Mouse (Mus musculus) G1E (cell line): ENCODE results near the gene Tbx19. TPM values are rescaled to one million over a fixed set of nuclear protein-coding genes. Genes with fewer than 3 reads are reported as not detected.

Source experiments
- ATAC-seq: 2 replicates; pipeline ENCODE4 v1.8.0; 2016; ENCODE audit warnings: mild to moderate bottlenecking; ENCODE audit not compliant: insufficient number of reproducible peaks, poor library complexity, low FRiP score, severe bottlenecking; ENCODE audit errors: extremely low read depth
- DNase-seq: peaks from one replicate; pipeline ENCODE4 v3.0.0; 2012; ENCODE audit warnings: low spot score
- H3K27me3 ChIP-seq: 2 replicates; pipeline ENCODE4 v1.6.1; 2012; ENCODE audit warnings: mild to moderate bottlenecking, low read length, inconsistent platforms; ENCODE audit not compliant: insufficient read depth
- H3K36me3 ChIP-seq: replicated peaks from 2 replicates; pipeline ENCODE3; 2012; ENCODE audit warnings: mild to moderate bottlenecking, inconsistent platforms
- H3K4me1 ChIP-seq: 2 replicates; pipeline ENCODE4 v1.6.1; 2012; ENCODE audit warnings: low read depth, low read length, inconsistent platforms, mixed read lengths; ENCODE audit not compliant: insufficient read depth
- H3K4me3 ChIP-seq: 2 replicates; pipeline ENCODE4 v1.5.1; 2012; ENCODE audit warnings: low read depth, mild to moderate bottlenecking, inconsistent platforms, low read length, moderate library complexity, mixed read lengths
- H3K9me3 ChIP-seq: replicated peaks from 2 replicates; pipeline ENCODE4 v1.6.1; 2012; ENCODE audit warnings: inconsistent platforms
- CTCF ChIP-seq: IDR thresholded peaks from 2 replicates; pipeline ENCODE4 v1.5.1; 2012; ENCODE audit warnings: low read depth, low read length, inconsistent platforms, mixed read lengths
- GATA1 ChIP-seq: IDR thresholded peaks from 2 replicates; pipeline ENCODE4 v1.6.1; 2012; ENCODE audit warnings: borderline replicate concordance, low read length, inconsistent platforms, mixed read lengths
- GATA2 ChIP-seq: IDR thresholded peaks from 2 replicates; pipeline ENCODE4 v1.6.1; 2012; ENCODE audit warnings: low read depth, low read length, inconsistent platforms, borderline replicate concordance
- POLR2AphosphoS5 ChIP-seq: IDR thresholded peaks from 2 replicates; pipeline ENCODE4 v1.6.1; 2012; ENCODE audit warnings: low read depth, low read length, inconsistent platforms; ENCODE audit not compliant: insufficient replicate concordance
- TAL1 ChIP-seq: conservative IDR thresholded peaks from 2 replicates; pipeline ENCODE4 v1.6.1; 2012; ENCODE audit warnings: low read depth, low read length, inconsistent platforms, mixed read lengths
- polyA plus RNA-seq: library from polyadenylated mRNA; stranded (reverse); fragments of >175 nt; gene quantifications from 2 replicates; pipeline ENCODE4 v1.2.3, GENCODE M21; 2012
- total RNA-seq, 2 experiments: library from RNA; stranded (forward) in 1 of 2; stranded (reverse) in 1 of 2; fragments of 200-1000 nt in 1 of 2; fragments of >200 nt in 1 of 2; fragmentation: Nextera tagmentation in 1 of 2; gene quantifications; 2 replicates each; pipeline ENCODE4 v1.2.3; 2014 to 2017

The Tbx19 gene
- total and polyA plus RNA-seq, 3 experiments: not detected

- peaks cover 11% of the 10 kb centered on the region for H3K36me3 ChIP-seq
- no peak for DNase-seq
- peaks cover 7% of the 10 kb centered on the region for H3K27me3 ChIP-seq
- no peak for ATAC-seq
- peaks cover 25% of the 10 kb centered on the region for H3K4me1 ChIP-seq
- no peaks in the 10 kb centered on the region for H3K9me3 ChIP-seq
- TF ChIP-seq TAL1: no peak
- no peak for TF ChIP-seq POLR2AphosphoS5
- no peak for TF ChIP-seq GATA1
- TF ChIP-seq GATA2: no peak
- TF ChIP-seq CTCF: no peak
- H3K4me3 ChIP-seq: no peak overlapping the region
Measured at GRCm38 (mm10) chr1:165171277-165171676, 10.7 kb upstream of the Tbx19 start.

GRCm38 (mm10) chr1:165170157-165170556, 9.6 kb upstream of the Tbx19 start:
- ATAC-seq: no peak

GRCm38 (mm10) chr1:165169462-165169861, 8.9 kb upstream of the Tbx19 start:
- DNase-seq: no peak
- H3K36me3 ChIP-seq: no peaks in the 10 kb centered on the region
- no peak overlapping the region for H3K4me3 ChIP-seq
- no peak for ATAC-seq
- H3K4me1 ChIP-seq: peaks cover 14% of the 10 kb centered on the region
- H3K9me3 ChIP-seq: peaks cover 2% of the 10 kb centered on the region
- TF ChIP-seq TAL1: no peak
- no peak for TF ChIP-seq GATA2
- TF ChIP-seq CTCF: no peak
- TF ChIP-seq POLR2AphosphoS5: no peak
- TF ChIP-seq GATA1: no peak
- peaks cover 9% of the 10 kb centered on the region for H3K27me3 ChIP-seq

More at GRCm38 (mm10) chr1:165170157-165170556, 9.6 kb upstream of the Tbx19 start:
- Histone ChIP-seq H3K4me1 (peaks cover 20% of the 10 kb centered on the region), H3K9me3 (peaks cover 2% of the 10 kb centered on the region), H3K27me3 (peaks cover 9% of the 10 kb centered on the region), H3K36me3 (peaks cover 4% of the 10 kb centered on the region), H3K4me3 (no peak overlapping the region)
- TF ChIP-seq TAL1 (no peak), GATA1 (no peak), GATA2 (no peak), CTCF (no peak), POLR2AphosphoS5 (no peak)
- DNase-seq: no peak

- DNase-seq (no peak), ATAC-seq (no peak)
- peaks cover 2% of the 10 kb centered on the region for H3K9me3 ChIP-seq
- TF ChIP-seq GATA1 (no peak), GATA2 (no peak), CTCF (no peak), POLR2AphosphoS5 (no peak), TAL1 (no peak)
- H3K27me3 ChIP-seq: peaks cover 19% of the 10 kb centered on the region
- no peaks in the 10 kb centered on the region for H3K4me1 ChIP-seq
- H3K36me3 ChIP-seq: no peaks in the 10 kb centered on the region
- no peak overlapping the region for H3K4me3 ChIP-seq
Measured at GRCm38 (mm10) chr1:165164920-165165319, 4.3 kb upstream of the Tbx19 start.

GRCm38 (mm10) chr1:165158841-165159240, 1.7 kb downstream of the Tbx19 start:
- Histone ChIP-seq H3K4me1 (no peaks in the 10 kb centered on the region), H3K27me3 (peaks cover 23% of the 10 kb centered on the region), H3K4me3 (no peak overlapping the region), H3K36me3 (no peaks in the 10 kb centered on the region), H3K9me3 (no peaks in the 10 kb centered on the region)
- no peak for ATAC-seq
- DNase-seq: no peak
- TF ChIP-seq POLR2AphosphoS5: no peak
- no peak for TF ChIP-seq CTCF
- no peak for TF ChIP-seq GATA1
- TF ChIP-seq GATA2: no peak
- TF ChIP-seq TAL1: no peak

GRCm38 (mm10) chr1:165154162-165154561, 6.4 kb downstream of the Tbx19 start:
- H3K36me3 ChIP-seq: no peaks in the 10 kb centered on the region
- no peak for ATAC-seq
- TF ChIP-seq GATA1 (no peak), POLR2AphosphoS5 (no peak), CTCF (no peak), GATA2 (no peak), TAL1 (no peak)

More at GRCm38 (mm10) chr1:165154162-165154561, 6.4 kb downstream of the Tbx19 start:
- Histone ChIP-seq H3K27me3 (peaks cover 23% of the 10 kb centered on the region), H3K4me3 (no peak overlapping the region), H3K9me3 (no peaks in the 10 kb centered on the region), H3K4me1 (no peaks in the 10 kb centered on the region)
- DNase-seq: no peak
